In genomic region chr2:168025174-168025573, GRCm38 (mm10) we compare ENCODE assay signal across 9 mouse cellular contexts. TPM values are rescaled to one million over a fixed set of nuclear protein-coding genes. Genes with fewer than 3 reads are reported as not detected.
DNase-seq lines count a peak whose midpoint lies in the region; ATAC-seq and TF ChIP-seq lines count a peak whose summit lies in the region.
"Had no signal": no experiment of that assay in that cellular context is flagged by ENCODE, and none has a peak within 500 bp of the region (broad histone marks: within the 10 kb centered on the region; RNA-seq: fewer than 3 reads in every experiment).

No protein-coding gene starts in this region.

- no peak overlapping the region for H3K4me2 ChIP-seq in kidney, embryonic 14.5 days (replicated peaks; ENCODE audit: low read depth, low read length)
- no peak overlapping the region for H3K4me2 ChIP-seq in limb, embryonic 14.5 days (replicated peaks; ENCODE audit: low read depth, low read length, severe bottlenecking)
- no peak overlapping the region for H3K4me2 ChIP-seq in liver, postnatal 0 days (ENCODE audit: low read depth, low read length)
- H3K4me2 ChIP-seq in forebrain, embryonic 13.5 days: no peak overlapping the region

- H3K27me3 ChIP-seq in kidney, embryonic 14.5 days (ENCODE audit: control insufficient read depth, insufficient read depth, low read length): no peaks in the 10 kb centered on the region
- no peaks in the 10 kb centered on the region for H3K27me3 ChIP-seq in limb, embryonic 14.5 days (ENCODE audit: control insufficient read depth, insufficient read depth, low read length)
- H3K27me3 ChIP-seq in liver, postnatal 0 days (ENCODE audit: insufficient read depth, low read length): no peaks in the 10 kb centered on the region
- H3K27me3 ChIP-seq in forebrain, embryonic 13.5 days: no peaks in the 10 kb centered on the region
- H3K27me3 ChIP-seq: Patski had no signal

- WGBS in kidney, embryonic 14.5 days: 33% methylated on average over 12 of the region's 12 CpGs
- 37% methylated on average over 12 of the region's 12 CpGs for WGBS in limb, embryonic 14.5 days
- WGBS in liver, postnatal 0 days (ENCODE audit: insufficient replicate concordance): 71% methylated on average over 12 of the region's 12 CpGs
- 70% methylated on average over 12 of the region's 12 CpGs for WGBS in forebrain, embryonic 13.5 days

- H3K9me3 ChIP-seq in kidney, embryonic 14.5 days (ENCODE audit: control insufficient read depth, low read length): peaks cover 8% of the 10 kb centered on the region
- peaks cover 8% of the 10 kb centered on the region; the same call in 1 of the 2 replicates for H3K9me3 ChIP-seq in limb, embryonic 14.5 days (ENCODE audit: control insufficient read depth, low read length)
- peaks cover 3% of the 10 kb centered on the region; the same call in 1 of the 2 replicates for H3K9me3 ChIP-seq in liver, postnatal 0 days (ENCODE audit: low read length)
- H3K9me3 ChIP-seq in forebrain, embryonic 13.5 days (replicated peaks): peaks cover 7% of the 10 kb centered on the region

- peak overlapping the region; percentile 68 for H3K27ac ChIP-seq in kidney, embryonic 14.5 days (ENCODE audit: low read depth, low read length)
- H3K27ac ChIP-seq in limb, embryonic 14.5 days (replicated peaks; ENCODE audit: low read depth, low read length): peak overlapping the region; percentile 70
- no peak overlapping the region for H3K27ac ChIP-seq in liver, postnatal 0 days (ENCODE audit: low read depth)
- H3K27ac ChIP-seq in forebrain, embryonic 13.5 days: no peak overlapping the region

- H3K9ac ChIP-seq in kidney, embryonic 14.5 days (ENCODE audit: low read depth, low read length): no peak overlapping the region
- no peak overlapping the region for H3K9ac ChIP-seq in limb, embryonic 14.5 days (ENCODE audit: low read depth, low read length, severe bottlenecking)
- H3K9ac ChIP-seq in liver, postnatal 0 days (replicated peaks): no peak overlapping the region
- no peak overlapping the region for H3K9ac ChIP-seq in forebrain, embryonic 13.5 days

- DNase-seq in urinary bladder, postnatal 36 days (ENCODE audit: low spot score in 2 of 2): peak; percentile 55 to 71
- DNase-seq in urinary bladder, postnatal 10 days (ENCODE audit: low spot score): no peak
- peak; percentile 62 for DNase-seq in limb, embryonic 14.5 days (ENCODE audit: low spot score)
- peak; percentile 60 for DNase-seq in telencephalon, adult 2 months (ENCODE audit: low read depth, low spot score)
- DNase-seq in thymus, adult 18-20 months: no peak
- no peak for DNase-seq in liver, postnatal 0 days

- no peak for TF ChIP-seq EP300 in liver, postnatal 0 days (IDR thresholded peaks at IDR 0.05; ENCODE audit: low read depth)

- H3K36me3 ChIP-seq in kidney, embryonic 14.5 days (ENCODE audit: control insufficient read depth, insufficient read depth, low read length): no peaks in the 10 kb centered on the region
- H3K36me3 ChIP-seq in limb, embryonic 14.5 days (ENCODE audit: control insufficient read depth, insufficient read depth, low read length): no peaks in the 10 kb centered on the region
- H3K36me3 ChIP-seq in liver, postnatal 0 days (replicated peaks; ENCODE audit: insufficient read depth, low read length): no peaks in the 10 kb centered on the region
- no peaks in the 10 kb centered on the region for H3K36me3 ChIP-seq in forebrain, embryonic 13.5 days (ENCODE audit: poor library complexity, severe bottlenecking)

- TF ChIP-seq POLR2A in limb, embryonic 14.5 days (IDR thresholded peaks at IDR 0.05; ENCODE audit: borderline replicate concordance, extremely low read depth, insufficient read depth, insufficient read length): no peak

- peak; percentile 58; the same call in 1 of the 2 replicates for ATAC-seq in kidney, embryonic 14.5 days (ENCODE audit: low FRiP score, low TSS enrichment)
- ATAC-seq in limb, embryonic 14.5 days (ENCODE audit: low FRiP score, low read depth): peak; percentile 75
- no peak for ATAC-seq in liver, postnatal 0 days
- ATAC-seq in forebrain, embryonic 13.5 days: no peak
- ATAC-seq: Patski had no signal

- H3K4me3 ChIP-seq in kidney, embryonic 14.5 days (ENCODE audit: low read length): no peak overlapping the region
- no peak overlapping the region for H3K4me3 ChIP-seq in limb, embryonic 14.5 days (replicated peaks; ENCODE audit: low read length)
- no peak overlapping the region for H3K4me3 ChIP-seq in liver, postnatal 0 days (ENCODE audit: low read depth, low read length)
- no peak overlapping the region for H3K4me3 ChIP-seq in forebrain, embryonic 13.5 days

- no peak for TF ChIP-seq CTCF in liver, postnatal 0 days (IDR thresholded peaks at IDR 0.05; ENCODE audit: low read depth)

- H3K4me1 ChIP-seq in kidney, embryonic 14.5 days (ENCODE audit: control insufficient read depth, insufficient read depth, low read length): 0 out of 2 replicates have a peak, but pooled peaks cover 4% of the 10 kb centered on the region
- peaks cover 4% of the 10 kb centered on the region; the same call in 1 of the 2 replicates for H3K4me1 ChIP-seq in limb, embryonic 14.5 days (ENCODE audit: control insufficient read depth, insufficient read depth, low read length)
- H3K4me1 ChIP-seq in liver, postnatal 0 days (ENCODE audit: insufficient read depth): no peaks in the 10 kb centered on the region
- no peaks in the 10 kb centered on the region for H3K4me1 ChIP-seq in forebrain, embryonic 13.5 days

RNA-seq across cellular contexts. Expression of gene Ripor3, which starts 14.8 kb away (rescaled TPM):
- 0.53 and 1.0 TPM in 2 replicates for polyA plus RNA-seq in kidney, embryonic 14.5 days (2014; fragmentation: Nextera tagmentation; extraction: Ambion mirVana)
- polyA plus RNA-seq in limb, embryonic 14.5 days (2012; rRNA removed): 21.0 and 24.8 TPM in 2 replicates
- polyA plus RNA-seq in limb, embryonic 14.5 days (2014; fragmentation: Nextera tagmentation; extraction: Ambion mirVana): 5.3 TPM in 2 replicates
- polyA plus RNA-seq in liver, postnatal 0 days (2015; fragmentation: Nextera tagmentation; extraction: Ambion mirVana): 1.4 TPM in 2 replicates
- polyA plus RNA-seq in forebrain, embryonic 13.5 days (2015; fragmentation: Nextera tagmentation; extraction: Ambion mirVana): 0.19 TPM in 2 replicates

RNA-seq across cellular contexts. Expression of gene Pard6b, which starts 55.6 kb away (rescaled TPM):
- polyA plus RNA-seq in kidney, embryonic 14.5 days (2014; fragmentation: Nextera tagmentation; extraction: Ambion mirVana): 9.7 and 22.0 TPM in 2 replicates
- 3.7 and 4.0 TPM in 2 replicates for polyA plus RNA-seq in limb, embryonic 14.5 days (2012; rRNA removed)
- polyA plus RNA-seq in limb, embryonic 14.5 days (2014; fragmentation: Nextera tagmentation; extraction: Ambion mirVana): 4.0 and 4.1 TPM in 2 replicates
- 2.3 and 2.7 TPM in 2 replicates for polyA plus RNA-seq in liver, postnatal 0 days (2015; fragmentation: Nextera tagmentation; extraction: Ambion mirVana)
- 7.6 and 7.7 TPM in 2 replicates for polyA plus RNA-seq in forebrain, embryonic 13.5 days (2015; fragmentation: Nextera tagmentation; extraction: Ambion mirVana)

Comparison
In these comparisons a context has a peak if more than half of its experiments do, and no peak if none do; other contexts are left out.
1. DNase-seq: peak in urinary bladder, postnatal 36 days (2 of 2), limb, embryonic 14.5 days (single experiment) and telencephalon, adult 2 months (single experiment); none in urinary bladder, postnatal 10 days (single experiment), thymus, adult 18-20 months (0 of 2) and liver, postnatal 0 days (single experiment).
2. ATAC-seq: peak in kidney, embryonic 14.5 days (single experiment) and limb, embryonic 14.5 days (single experiment); none in liver, postnatal 0 days (single experiment) and forebrain, embryonic 13.5 days (single experiment).
3. H3K27ac ChIP-seq: peak in kidney, embryonic 14.5 days (single experiment) and limb, embryonic 14.5 days (single experiment); none in liver, postnatal 0 days (single experiment) and forebrain, embryonic 13.5 days (single experiment).